In genomic region chr11:49888469-49888868, GRCm38 (mm10) we compare ENCODE assay signal across 28 mouse cellular contexts. TPM values are rescaled to one million over a fixed set of nuclear protein-coding genes. Genes with fewer than 3 reads are reported as not detected.
"Had no signal": no experiment of that assay in that cellular context is flagged by ENCODE, and none has a peak within 500 bp of the region (broad histone marks: within the 10 kb centered on the region; RNA-seq: fewer than 3 reads in every experiment).

No protein-coding gene starts in this region.

- DNase-seq: kidney, adult 2 months; kidney, postnatal 25 days; layer of hippocampus, adult 9-11 months; lung, adult 2 months; lung, postnatal 14 days; lung, postnatal 4 days; midbrain, embryonic 14.5 days; right cerebral cortex, adult 18-20 months; right cerebral cortex, postnatal 14 days; right cerebral cortex, postnatal 4 days; thymus, adult 2 months; thymus, postnatal 14 days; thymus, postnatal 4 days had no signal

- H3K4me3 ChIP-seq: layer of hippocampus, adult 2 months; limb, embryonic 10.5 days; limb, embryonic 13.5 days; liver, embryonic 15.5 days; myocyte; neural tube, embryonic 13.5 days; stomach, embryonic 15.5 days had no signal

- H3K36me3 ChIP-seq: stomach, embryonic 15.5 days had no signal

- H3K4me2 ChIP-seq: limb, embryonic 13.5 days; liver, embryonic 15.5 days; midbrain, embryonic 11.5 days; neural tube, embryonic 13.5 days; stomach, embryonic 15.5 days had no signal

- H3K4me1 ChIP-seq: limb, embryonic 10.5 days; limb, embryonic 13.5 days; neural tube, embryonic 13.5 days; stomach, embryonic 15.5 days had no signal

- H3K27me3 ChIP-seq: limb, embryonic 13.5 days; liver, embryonic 15.5 days; neural tube, embryonic 13.5 days; stomach, embryonic 15.5 days had no signal

- ATAC-seq: intestine, postnatal 0 days had no signal

- H3K9me3 ChIP-seq: limb, embryonic 10.5 days; limb, embryonic 13.5 days; liver, embryonic 15.5 days; neural tube, embryonic 13.5 days; stomach, embryonic 15.5 days had no signal

- H3K9ac ChIP-seq: limb, embryonic 13.5 days; liver, embryonic 15.5 days; neural tube, embryonic 13.5 days; stomach, embryonic 15.5 days had no signal

- H3K27ac ChIP-seq: kidney, postnatal 0 days; layer of hippocampus, adult 2 months; limb, embryonic 10.5 days; limb, embryonic 13.5 days; liver, embryonic 15.5 days; neural tube, embryonic 13.5 days; stomach, embryonic 15.5 days had no signal

RNA-seq across cellular contexts. Expression of gene Rasgef1c, which starts 13.2 kb away (rescaled TPM):
- total RNA-seq: liver, adult 2 months; monocyte, adult 5-6 weeks; neutrophil, adult 5-6 weeks had no signal
- polyA plus RNA-seq: kidney, embryonic 14.5 days; liver, adult 2 months; lung, embryonic 16.5 days; myocyte had no signal
